Mouse (Mus musculus) E14TG2a.4 (cell line): ENCODE measurements around the gene Aldh1l1.

Source experiments
- CTCF ChIP-seq: conservative IDR thresholded peaks from 2 replicates; pipeline ENCODE4 v1.5.1; 2014; ENCODE audit warnings: low read length
- NANOG ChIP-seq: IDR thresholded peaks from 2 replicates; pipeline ENCODE4 v1.6.1; 2014; ENCODE audit warnings: borderline replicate concordance, low read length, mixed read lengths
- POU5F1 ChIP-seq: IDR thresholded peaks from 2 replicates; pipeline ENCODE4 v1.6.1; 2014; ENCODE audit warnings: low read length, borderline replicate concordance

DNA sequence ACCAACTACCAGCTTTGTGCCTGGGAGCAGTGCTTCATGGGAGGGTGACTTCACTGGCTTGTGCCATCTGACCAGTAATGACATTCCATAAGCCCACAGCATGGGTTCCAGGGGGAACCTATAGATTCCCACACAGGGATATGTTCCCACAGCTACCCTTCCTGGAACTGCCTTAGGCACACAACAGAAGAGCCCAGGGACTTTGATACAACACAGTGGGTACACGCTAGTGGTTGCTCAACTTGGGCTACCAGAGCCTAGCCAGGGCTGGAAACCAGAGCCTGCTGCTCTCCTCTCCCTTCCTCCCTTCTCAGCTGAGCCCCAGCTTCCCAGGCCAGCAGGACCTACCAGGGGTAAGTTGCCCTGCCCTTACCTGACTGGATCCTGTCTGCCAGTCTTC, 54.3 kb downstream of the Aldh1l1 start:
- TF ChIP-seq CTCF (no peak), NANOG (no peak), POU5F1 (no peak)
